Mouse (Mus musculus) heart, adult 2 months (tissue): ENCODE measurements around the gene Fam189a2. TPM values are rescaled to one million over a fixed set of nuclear protein-coding genes. Genes with fewer than 3 reads are reported as not detected.

Source experiments
- DNase-seq, 2 experiments: peaks; one replicate each; pipeline ENCODE4 v3.0.0; 2021
- H3K27ac ChIP-seq: fragments of 200-600 bp; 2 replicates; pipeline ENCODE4 v1.8.1; 2022
- H3K27me3 ChIP-seq: fragments of 200-500 bp; 2 replicates; pipeline ENCODE4 v1.6.1; 2012; ENCODE audit warnings: mild to moderate bottlenecking, low read length, inconsistent platforms, mixed read lengths; ENCODE audit not compliant: control insufficient read depth, insufficient read depth
- H3K36me3 ChIP-seq: fragments of 200-500 bp; 2 replicates; pipeline ENCODE4 v1.6.1; 2012; ENCODE audit warnings: low read length, inconsistent platforms; ENCODE audit not compliant: control insufficient read depth, insufficient read depth
- H3K4me1 ChIP-seq: fragments of 200-500 bp; 2 replicates; pipeline ENCODE4 v1.6.1; 2011; ENCODE audit warnings: low read length; ENCODE audit not compliant: control insufficient read depth, insufficient read depth
- H3K4me3 ChIP-seq: fragments of 200-600 bp; 2 replicates; pipeline ENCODE4 v1.8.1; 2022
- H3K79me2 ChIP-seq: fragments of 200-500 bp; replicated peaks from 2 replicates; pipeline ENCODE4 v1.6.1; 2012; ENCODE audit warnings: mild to moderate bottlenecking, inconsistent platforms, low read length, moderate library complexity, mixed read lengths; ENCODE audit not compliant: control insufficient read depth, insufficient read depth
- H3K9ac ChIP-seq: fragments of 200-500 bp; 2 replicates; pipeline ENCODE4 v1.6.1; 2012; ENCODE audit warnings: low read depth, mild to moderate bottlenecking, control low read depth, inconsistent platforms, low read length, mixed read lengths
- CTCF ChIP-seq: fragments of 200-600 bp; IDR thresholded peaks from 2 replicates; pipeline ENCODE4 v1.8.1; 2022; ENCODE audit warnings: antibody characterized with exemption, mild to moderate bottlenecking, moderate library complexity
- EP300 ChIP-seq: fragments of 200-500 bp; IDR thresholded peaks from 2 replicates; pipeline ENCODE4 v1.6.1; 2011; ENCODE audit warnings: low read depth, low read length, control low read depth; ENCODE audit not compliant: insufficient read depth
- POLR2A ChIP-seq: fragments of 200-500 bp; IDR thresholded peaks from 2 replicates; pipeline ENCODE4 v1.6.1; 2011; ENCODE audit warnings: mild to moderate bottlenecking, low read depth, low read length, control low read depth; ENCODE audit not compliant: insufficient read depth
- WGBS: fragments of 180-500 bp; shearing (Covaris S2); methylation state at CpG from one replicate; pipeline ENCODE4 v1.1.7; 2018; 5-methylcytosine and 5-hydroxymethylcytosine counted together
- intact Hi-C: fragments of 180-260 bp; cut with DNase I; formaldehyde crosslinking; loops from one replicate; pipeline ENCODE4 v1.15.1; 2025
- polyA plus RNA-seq: library from polyadenylated mRNA; depleted of rRNA; stranded (reverse); fragments of >200 nt; gene quantifications from 2 replicates; pipeline ENCODE4 v1.2.3, GENCODE M21; 2012
- total RNA-seq, 2 experiments: library from RNA; stranded (reverse); gene quantifications; 2 replicates each; pipeline ENCODE4 v1.2.3; 2021

Gene Fam189a2
- total and polyA plus RNA-seq, 3 experiments, result 51.2 to 55.1 (median 52.0) TPM

GRCm38 (mm10) chr19:23956299-23956975, 74.4 kb downstream of the Fam189a2 start:
- TF ChIP-seq POLR2A, result no peak
- Histone ChIP-seq H3K4me1 (peaks cover 12% of the 10 kb centered on the region), H3K27ac (no peak overlapping the region), H3K9ac (no peak overlapping the region), H3K79me2 (no peaks in the 10 kb centered on the region), H3K4me3 (no peak overlapping the region), H3K27me3 (no peaks in the 10 kb centered on the region), H3K36me3 (no peaks in the 10 kb centered on the region)
- intact Hi-C loops, result no loop called here
- no peak for DNase-seq
- 68% methylated on average over 17 of the region's 17 CpGs for WGBS

DNA sequence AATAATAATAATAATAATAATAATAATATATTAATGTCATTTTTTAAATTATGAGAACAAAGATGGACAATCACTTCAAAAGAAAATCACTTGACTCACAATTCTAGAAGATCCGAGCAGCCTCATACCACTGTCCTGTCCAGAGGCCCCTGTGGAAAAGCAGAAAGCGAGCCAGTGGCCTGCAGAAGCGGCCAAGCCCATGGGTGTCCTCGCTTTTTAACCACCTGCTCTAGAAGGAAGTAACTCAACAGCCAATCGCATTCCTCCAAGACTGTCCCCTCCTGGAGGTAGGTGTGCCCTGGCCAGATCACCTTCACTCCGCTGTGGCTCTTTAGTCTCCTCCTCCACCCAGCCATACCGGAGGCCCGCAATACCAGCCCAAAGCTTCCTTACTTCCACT, 75.4 kb downstream of the Fam189a2 start:
- intact Hi-C loops, result no loop called here
- Histone ChIP-seq H3K4me1 (peaks cover 8% of the 10 kb centered on the region), H3K9ac (no peak overlapping the region), H3K4me3 (no peak overlapping the region), H3K27me3 (no peaks in the 10 kb centered on the region), H3K79me2 (no peaks in the 10 kb centered on the region), H3K27ac (no peak overlapping the region), H3K36me3 (no peaks in the 10 kb centered on the region)
- no peak for DNase-seq
- TF ChIP-seq POLR2A (no peak), CTCF (no peak), EP300 (no peak)
- WGBS, result 90% methylated on average over 8 of the region's 8 CpGs

GRCm38 (mm10) chr19:23948301-23949000, 82.4 kb downstream of the Fam189a2 start:
- Histone ChIP-seq H3K36me3 (no peaks in the 10 kb centered on the region), H3K4me3 (no peak overlapping the region), H3K27ac (no peak overlapping the region), H3K27me3 (no peaks in the 10 kb centered on the region), H3K9ac (no peak overlapping the region), H3K79me2 (no peaks in the 10 kb centered on the region), H3K4me1 (no peaks in the 10 kb centered on the region)
- intact Hi-C loops, result no loop called here
- WGBS, result 75% methylated on average over 12 of the region's 12 CpGs
- TF ChIP-seq CTCF, result no peak
- TF ChIP-seq POLR2A, result no peak
- TF ChIP-seq EP300, result no peak
- DNase-seq, result no peak

DNA sequence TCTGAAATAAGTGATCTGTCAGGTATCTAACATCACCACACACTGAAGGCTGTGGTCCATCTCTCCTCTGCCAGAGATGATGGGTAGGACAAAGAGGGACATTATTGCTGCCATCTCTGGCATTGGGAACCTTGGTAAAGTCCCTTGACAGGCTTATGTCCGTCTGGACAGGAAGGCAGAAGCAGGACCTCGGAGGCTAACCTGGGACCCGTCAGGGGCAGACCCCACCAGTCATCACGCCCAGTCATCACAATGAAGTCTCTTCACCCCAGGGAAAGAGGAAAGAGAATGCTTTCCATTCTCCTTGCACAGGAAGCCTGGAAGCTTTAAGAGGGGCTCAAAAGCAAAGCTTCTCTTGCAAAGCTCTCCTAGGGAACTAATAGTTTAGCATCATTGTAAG, 82.9 kb downstream of the Fam189a2 start:
- no peak for TF ChIP-seq POLR2A
- TF ChIP-seq CTCF, result no peak
- TF ChIP-seq EP300, result no peak
- Histone ChIP-seq H3K36me3 (no peaks in the 10 kb centered on the region), H3K4me1 (no peaks in the 10 kb centered on the region), H3K79me2 (no peaks in the 10 kb centered on the region), H3K4me3 (no peak overlapping the region), H3K9ac (no peak overlapping the region), H3K27ac (no peak overlapping the region), H3K27me3 (no peaks in the 10 kb centered on the region)
- no peak for DNase-seq
- intact Hi-C loops, result no loop called here
- WGBS, result 53% methylated on average over 4 of the region's 4 CpGs

GRCm38 (mm10) chr19:23946751-23947150, 84.1 kb downstream of the Fam189a2 start:
- Histone ChIP-seq H3K36me3 (no peaks in the 10 kb centered on the region), H3K4me3 (no peak overlapping the region), H3K27me3 (no peaks in the 10 kb centered on the region), H3K79me2 (no peaks in the 10 kb centered on the region), H3K9ac (no peak overlapping the region), H3K27ac (no peak overlapping the region), H3K4me1 (no peaks in the 10 kb centered on the region)
- intact Hi-C loops, result no loop called here
- TF ChIP-seq EP300 (no peak), CTCF (no peak), POLR2A (no peak)
- 74% methylated on average over 4 of the region's 4 CpGs for WGBS
- no peak for DNase-seq

GRCm38 (mm10) chr19:23946026-23946685, 84.7 kb downstream of the Fam189a2 start:
- no peak for TF ChIP-seq EP300
- TF ChIP-seq CTCF, result no peak
- Histone ChIP-seq H3K4me1 (no peaks in the 10 kb centered on the region), H3K36me3 (no peaks in the 10 kb centered on the region), H3K27ac (no peak overlapping the region), H3K9ac (no peak overlapping the region), H3K4me3 (no peak overlapping the region), H3K79me2 (no peaks in the 10 kb centered on the region), H3K27me3 (no peaks in the 10 kb centered on the region)
- intact Hi-C loops, result no loop called here
- WGBS, result 83% methylated on average over 6 of the region's 6 CpGs
- DNase-seq, result no peak
